Mouse (Mus musculus) thymus, postnatal 4 days (tissue): ENCODE measurements at regions not wholly inside any gene's neighbourhood (a gene's known extent, or its start where the extent isn't known, plus 50 kb on each side); places are given as distances from the start of the nearest gene placed in this dataset.
"Not testable (repeated sequence)": the region's sequence is repeated elsewhere in the genome, so short reads cannot be mapped to it uniquely, and the experiment has no call there.

ENCODE experiments used
- DNase-seq: peaks from one replicate; pipeline ENCODE4 v3.0.0; 2021

DNA sequence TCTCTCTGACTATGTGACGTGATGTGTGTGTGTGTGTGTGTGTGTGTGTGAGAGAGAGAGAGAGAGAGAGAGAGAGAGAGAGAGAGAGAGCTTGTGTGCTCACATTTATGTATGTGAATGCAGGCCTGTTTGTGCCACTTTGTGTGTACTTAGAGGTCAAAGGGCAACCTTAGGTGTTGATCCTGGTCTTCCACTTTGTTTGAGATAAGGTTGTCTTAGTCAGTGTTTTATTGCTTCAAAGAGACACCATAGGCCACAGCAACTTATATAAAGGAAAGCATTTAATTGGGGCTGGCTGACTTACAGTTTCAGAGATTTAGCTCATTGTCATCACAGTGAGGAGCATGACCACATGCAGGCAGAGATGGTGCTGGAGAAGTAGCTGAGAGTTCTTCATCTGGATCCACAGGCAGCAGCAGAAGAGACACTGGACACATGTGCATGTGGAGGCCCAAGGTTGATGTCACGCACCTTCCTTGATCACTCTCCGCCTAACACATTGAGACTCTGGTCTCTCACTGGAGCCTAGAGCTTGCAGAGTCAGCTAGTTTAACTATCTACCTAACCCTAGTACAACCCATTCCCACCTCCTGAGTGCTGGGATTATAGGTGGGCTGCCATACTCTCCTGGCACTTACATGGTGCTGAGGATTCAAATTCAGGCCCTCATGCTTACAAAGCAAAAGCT is 85.9 kb upstream of the Eif4g2 start:
- DNase-seq: not testable (repeated sequence)

- DNase-seq: no peak
Observed at GRCm38 (mm10) chr7:111164994-111165393, 82.2 kb upstream of the Eif4g2 start.

DNA sequence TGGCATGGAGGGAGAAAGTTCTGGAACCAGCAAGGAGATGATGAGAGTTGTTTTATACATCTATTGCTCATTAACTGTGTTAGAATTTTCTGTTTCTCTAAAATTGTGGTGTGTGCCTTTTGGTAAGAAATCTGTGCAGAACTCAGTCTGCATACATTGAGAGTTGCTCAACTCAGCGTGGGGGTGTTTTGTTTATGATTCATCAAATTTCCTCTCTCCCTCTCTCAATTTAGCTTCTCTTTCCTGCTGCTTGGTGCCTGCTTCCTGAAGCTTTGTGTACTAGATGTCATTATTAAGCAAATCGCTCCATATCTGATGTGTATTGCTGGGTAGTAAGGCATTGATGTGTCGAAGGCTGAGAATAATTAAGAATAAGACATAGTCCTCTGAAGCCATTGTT is 81.4 kb upstream of the Eif4g2 start:
- no peak for DNase-seq

DNA sequence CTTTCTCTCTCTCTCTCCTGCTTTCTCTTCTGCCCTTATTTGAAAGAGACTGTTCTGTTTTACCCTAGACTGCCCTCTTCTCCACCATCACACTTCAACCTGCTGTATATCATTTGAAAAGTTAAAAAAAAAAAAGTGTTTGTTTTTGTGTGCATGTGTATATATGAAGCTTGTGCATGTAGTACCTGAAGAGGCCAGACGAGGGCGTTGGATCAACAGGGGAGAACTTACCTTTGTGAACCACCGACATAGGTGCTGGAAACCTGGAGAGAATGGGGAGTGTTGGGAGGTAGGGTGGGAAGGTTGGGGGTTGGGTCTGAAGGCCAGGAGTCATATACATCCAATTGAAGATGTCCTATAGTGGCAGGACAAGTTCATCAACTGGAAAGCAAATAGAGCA is 81.0 kb upstream of the Eif4g2 start:
- peak; percentile 40 for DNase-seq

GRCm38 (mm10) chr7:111163321-111163720 is 80.5 kb upstream of the Eif4g2 start:
- no peak for DNase-seq

DNA sequence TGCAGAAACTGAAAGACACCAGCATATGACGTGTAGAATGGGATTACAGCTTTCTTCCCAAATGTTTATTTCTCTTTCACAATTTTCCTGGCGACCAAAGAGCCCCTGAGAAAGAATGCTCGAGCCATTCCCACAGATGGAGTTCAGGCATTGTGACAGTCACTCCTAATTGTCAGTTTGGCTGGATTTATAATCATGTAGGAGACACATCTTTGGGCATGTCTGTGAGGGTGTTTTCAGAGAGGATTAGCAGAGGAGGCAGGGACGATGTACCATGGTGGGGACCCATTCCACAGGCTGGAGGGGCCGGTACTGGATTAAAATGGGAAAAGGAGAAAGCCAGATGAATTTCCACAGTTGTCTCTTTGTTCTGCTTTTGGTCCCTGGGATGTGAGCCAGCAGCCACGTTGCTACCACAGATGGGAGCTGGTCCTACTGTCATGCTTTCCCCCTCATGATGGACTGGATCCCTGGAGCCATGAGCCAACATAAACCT is 76.0 kb upstream of the Eif4g2 start:
- DNase-seq: no peak

- no peak for DNase-seq
Observed at GRCm38 (mm10) chr7:111157754-111158325, 75.0 kb upstream of the Eif4g2 start.

- DNase-seq: peak; percentile 13
Observed at GRCm38 (mm10) chr7:111157287-111157686, 74.5 kb upstream of the Eif4g2 start.

DNA sequence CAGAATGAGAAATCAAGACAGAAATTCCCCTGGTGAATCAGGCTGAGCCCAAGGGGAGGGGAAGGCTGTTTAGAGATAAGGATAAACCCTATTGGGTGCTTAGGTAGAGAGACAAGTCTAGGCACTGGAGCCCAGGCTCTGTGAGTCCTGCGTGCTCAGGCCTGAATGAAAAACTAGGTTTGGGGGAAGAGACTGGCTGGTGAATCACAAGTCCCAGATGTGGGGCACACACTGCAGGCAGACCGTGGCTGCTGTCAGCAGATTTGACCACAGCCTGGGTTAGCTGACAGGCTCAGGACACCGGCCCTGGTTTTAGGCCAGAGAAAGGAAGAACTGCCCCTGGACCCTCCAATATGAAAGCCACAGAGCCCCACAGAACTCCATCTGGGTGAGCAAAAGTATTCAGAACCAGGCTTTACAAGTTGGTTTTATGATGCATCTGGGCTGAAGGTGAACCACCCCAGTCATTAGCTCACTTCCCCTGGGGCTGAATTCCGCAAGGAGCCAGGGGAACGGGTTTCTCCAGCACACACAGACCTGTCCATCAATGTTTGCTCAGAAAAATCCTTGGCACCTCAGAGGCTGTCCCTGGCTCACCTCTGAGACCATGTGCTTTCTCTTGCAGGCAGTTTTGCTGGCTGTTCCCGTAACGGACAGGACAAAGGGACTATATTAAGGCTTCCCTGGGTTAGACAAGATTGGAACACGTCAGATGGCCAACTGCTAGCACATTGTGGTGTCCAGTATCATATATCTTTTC is 73.8 kb upstream of the Eif4g2 start:
- no peak for DNase-seq

DNA sequence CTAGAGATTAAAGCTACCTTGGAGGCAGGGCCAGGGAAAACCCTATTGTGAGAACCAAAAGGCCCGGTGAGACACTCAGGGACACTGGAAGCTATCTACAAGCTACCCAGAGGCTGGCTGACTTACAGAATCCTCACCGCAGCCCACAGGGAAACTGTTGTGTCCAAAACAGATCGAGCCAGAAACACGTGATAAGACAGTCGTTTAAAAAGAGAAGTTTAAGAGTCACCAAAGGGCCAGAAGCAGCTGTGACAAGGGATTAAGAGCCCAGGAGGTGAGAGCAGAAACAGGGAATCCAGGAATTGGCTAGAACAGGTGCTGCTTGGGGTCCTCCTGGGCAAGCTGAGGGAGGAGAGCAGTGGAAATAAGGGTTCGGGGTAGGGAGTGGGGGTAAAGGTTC is 73.2 kb upstream of the Eif4g2 start:
- DNase-seq: no peak

DNA sequence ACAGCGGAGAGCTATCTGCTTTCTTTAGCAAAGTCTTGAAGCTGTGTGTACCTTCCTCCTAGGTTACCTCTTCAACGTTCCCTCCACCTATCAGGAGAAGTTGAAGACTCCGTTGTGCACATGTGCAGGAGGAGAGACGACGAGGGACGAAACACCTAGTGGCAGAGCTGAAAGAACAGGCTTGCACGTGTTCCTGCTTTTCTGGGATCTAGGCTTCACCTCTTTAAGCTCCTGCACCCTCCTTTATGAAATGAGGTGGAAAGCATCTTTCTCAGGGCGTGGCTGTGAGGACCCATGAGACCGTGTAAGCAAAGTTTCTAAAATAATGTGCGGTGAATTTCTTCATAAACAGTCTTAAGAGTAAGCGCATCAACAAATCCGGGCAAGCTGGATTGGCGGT is 71.4 kb upstream of the Eif4g2 start:
- no peak for DNase-seq

- no peak for DNase-seq
Observed at GRCm38 (mm10) chr7:111150540-111150939, 67.7 kb upstream of the Eif4g2 start.

DNA sequence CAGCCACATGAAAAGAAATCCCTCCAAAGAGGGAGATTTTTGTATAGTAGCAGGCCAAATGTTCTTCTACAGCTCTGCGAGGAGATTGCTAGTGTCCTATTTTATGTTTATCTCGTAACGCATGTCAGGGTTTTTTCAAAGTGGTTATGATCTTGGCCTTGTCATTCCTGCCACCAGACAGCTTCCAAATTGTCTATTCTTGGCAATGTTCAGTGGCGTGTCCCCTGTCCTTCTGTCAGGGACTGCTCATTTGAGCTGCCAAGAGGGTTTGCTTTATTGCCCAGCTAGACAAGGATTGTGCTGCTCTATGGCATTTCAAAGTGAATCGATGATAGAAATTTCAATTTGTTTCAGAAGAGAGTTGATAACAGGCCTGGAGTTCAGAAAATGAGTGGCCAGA is 67.3 kb upstream of the Eif4g2 start:
- no peak for DNase-seq

DNA sequence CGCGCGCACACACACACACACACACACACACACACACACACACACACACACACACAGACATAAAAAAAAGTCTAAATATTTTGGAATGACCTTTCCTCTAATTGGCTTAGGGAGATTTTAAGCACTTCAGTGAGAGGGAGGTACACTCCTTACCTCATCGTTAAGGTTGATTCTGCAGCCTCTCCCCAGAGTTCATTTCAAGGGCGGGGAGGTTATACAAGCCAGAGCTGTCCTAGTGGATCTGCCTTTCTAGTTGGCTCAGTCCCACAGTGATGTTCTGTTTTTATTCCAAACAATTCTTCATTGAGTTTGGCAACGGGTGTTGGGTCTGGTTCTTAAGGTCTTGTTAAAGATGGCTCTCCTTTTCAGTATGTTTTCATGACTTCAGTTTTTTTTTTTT is 64.8 kb upstream of the Eif4g2 start:
- DNase-seq: no peak

DNA sequence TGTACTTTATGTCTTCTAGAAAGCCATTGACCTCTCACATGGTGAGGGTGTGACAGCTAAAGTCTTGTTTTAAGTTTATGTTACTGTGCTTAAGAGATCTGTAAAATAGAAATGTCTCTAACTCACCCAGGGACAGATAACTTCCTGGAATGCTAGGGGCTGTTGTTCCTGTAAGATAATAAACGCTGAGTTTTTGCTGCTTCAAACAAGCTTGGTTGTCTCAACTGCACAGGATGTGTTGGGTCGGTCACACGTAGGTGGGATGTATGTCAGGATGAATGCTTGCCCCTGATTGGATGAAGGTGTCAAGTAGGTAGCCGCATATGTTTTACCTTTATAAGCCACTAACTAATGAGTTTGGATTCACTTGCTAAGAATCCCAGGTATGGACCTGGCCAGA is 63.8 kb upstream of the Eif4g2 start:
- DNase-seq: no peak

DNA sequence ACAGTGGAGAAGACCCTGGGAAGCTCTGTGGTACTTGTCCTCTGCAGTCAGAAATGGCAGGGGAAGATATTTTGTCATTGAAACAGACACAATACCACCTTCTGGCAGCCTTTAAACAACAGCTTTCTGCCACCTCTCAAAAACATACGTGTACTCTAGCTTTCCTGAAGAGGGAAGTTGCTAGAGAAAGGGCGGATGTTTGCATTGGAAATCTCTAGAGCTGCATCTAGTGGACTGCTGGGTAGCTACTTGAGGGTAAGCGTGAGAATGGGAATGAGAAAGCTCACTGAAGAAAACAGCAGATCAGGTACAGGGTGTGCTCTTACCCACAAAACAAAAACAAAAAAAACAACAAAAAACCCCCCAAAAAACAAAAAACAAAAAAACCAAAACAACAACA is 61.4 kb upstream of the Eif4g2 start:
- no peak for DNase-seq

DNA sequence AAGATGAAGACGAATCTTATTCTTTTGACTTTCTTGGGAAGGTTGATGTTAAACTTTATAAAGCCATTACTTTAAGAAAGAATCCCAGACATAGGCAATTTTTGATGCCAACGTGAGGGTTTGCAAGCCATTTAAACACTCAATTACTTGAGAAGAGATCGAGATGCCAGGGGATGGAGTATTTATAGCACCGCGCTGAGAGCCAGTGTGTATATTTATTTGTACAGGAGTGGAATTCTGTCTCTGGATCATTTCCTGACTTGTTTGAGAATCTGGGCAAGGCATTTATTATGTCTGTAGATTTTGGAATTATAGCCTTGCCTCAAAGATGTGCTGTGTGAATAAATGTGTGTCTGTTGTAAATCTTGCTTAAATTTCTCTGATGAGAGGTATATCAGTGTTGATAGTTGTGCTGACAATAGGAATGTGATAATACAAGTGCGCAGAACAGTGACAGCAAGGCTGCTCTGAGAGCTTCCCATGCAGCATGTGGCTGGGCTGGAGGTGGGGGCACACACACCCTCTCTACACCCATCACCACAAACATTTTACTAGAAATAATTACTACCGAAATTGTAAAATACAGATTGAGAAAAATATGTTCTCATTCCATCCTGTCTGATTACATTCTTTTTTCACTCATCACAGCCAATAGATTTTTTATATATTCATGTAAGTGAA is 58.6 kb upstream of the Eif4g2 start:
- DNase-seq: no peak

DNA sequence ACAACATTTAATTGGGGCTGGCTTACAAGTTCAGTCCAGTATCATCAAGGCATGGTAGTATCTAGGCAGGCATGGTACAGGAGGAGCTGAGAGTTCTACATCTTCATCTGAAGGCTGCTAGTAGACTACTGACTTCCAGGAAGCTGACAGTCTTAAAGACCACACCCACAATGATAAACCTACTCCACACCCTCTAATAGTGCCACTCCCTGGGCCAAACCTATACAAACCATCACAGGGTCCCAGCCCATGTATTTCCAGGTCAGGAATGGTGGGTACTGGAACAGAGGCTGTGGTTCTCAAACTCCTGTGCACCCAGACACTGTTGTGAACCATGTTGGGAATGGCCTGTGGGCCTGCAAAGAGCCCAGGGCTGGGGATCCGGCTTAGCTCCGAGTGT is 55.2 kb upstream of the Eif4g2 start:
- no peak for DNase-seq

DNA sequence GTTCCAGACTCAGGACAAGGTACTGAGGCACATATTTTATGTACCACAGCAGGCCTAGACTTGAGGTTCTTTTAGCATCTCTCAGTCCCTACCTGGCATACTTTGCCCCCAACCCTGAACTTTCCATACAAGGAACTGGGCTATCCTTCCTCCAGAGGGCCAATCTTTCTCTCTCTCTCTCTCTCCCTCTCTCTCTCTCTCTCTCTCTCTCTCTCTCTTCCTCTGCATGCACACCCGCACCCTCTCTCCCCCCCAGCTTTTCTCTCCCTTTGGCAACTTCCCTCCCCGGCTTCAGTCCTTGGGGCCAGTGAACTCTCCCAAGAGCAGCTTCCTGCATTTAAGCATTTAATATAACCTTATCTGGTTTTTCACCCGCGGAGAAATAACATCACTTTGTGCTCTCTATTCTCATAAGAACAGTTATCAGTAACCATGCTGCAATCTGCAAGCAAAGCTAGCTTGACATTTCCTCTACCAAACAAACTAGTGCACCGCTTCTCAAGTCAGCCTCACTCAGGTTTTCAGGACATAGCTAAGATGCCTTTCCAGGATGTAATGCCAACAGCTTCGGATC is 53.3 kb upstream of the Eif4g2 start:
- no peak for DNase-seq

- DNase-seq: no peak
Observed at GRCm38 (mm10) chr7:111134496-111134895, 51.7 kb upstream of the Eif4g2 start.
